Mouse (Mus musculus): ENCODE data around the gene Drd4.

- TF ChIP-seq EP300 (IDR thresholded peaks at IDR 0.05; ENCODE audit: low read depth) (no peak), CTCF (IDR thresholded peaks at IDR 0.05; ENCODE audit: low read depth) (no peak)
Observed at GRCm38 (mm10) chr7:141293852-141294471, 2.2 kb downstream of the Drd4 start.
